Mouse (Mus musculus) C2C12 (cell line): ENCODE data around the gene Zfc3h1. TPM values are rescaled to one million over a fixed set of nuclear protein-coding genes. Genes with fewer than 3 reads are reported as not detected.

Experiments
- H3K27me3 ChIP-seq: one replicate; pipeline ENCODE4 v1.6.1; 2011; ENCODE audit not compliant: control insufficient read depth, insufficient read depth, insufficient read length
- H3K36me3 ChIP-seq: one replicate; pipeline ENCODE4 v1.6.1; 2011; ENCODE audit not compliant: control insufficient read depth, insufficient read depth
- H3K4me3 ChIP-seq: one replicate; pipeline ENCODE4 v1.5.1; 2011; ENCODE audit warnings: mild to moderate bottlenecking, control low read depth; ENCODE audit not compliant: poor library complexity, insufficient read depth, severe bottlenecking
- H3K79me2 ChIP-seq: one replicate; pipeline ENCODE4 v1.6.1; 2011; ENCODE audit not compliant: control insufficient read depth, insufficient read depth
- H3K79me3 ChIP-seq: one replicate; pipeline ENCODE4 v1.6.1; 2011; ENCODE audit warnings: low read depth, control low read depth
- H3ac ChIP-seq: one replicate; pipeline ENCODE3; 2011; ENCODE audit warnings: low read depth; ENCODE audit not compliant: control insufficient read depth, insufficient read length
- CEBPB ChIP-seq: IDR thresholded peaks from one replicate; pipeline ENCODE4 v1.6.1; 2011; ENCODE audit warnings: low read depth, mild to moderate bottlenecking, control low read depth, moderate library complexity
- CTCF ChIP-seq: IDR thresholded peaks from one replicate; pipeline ENCODE4 v1.5.1; 2011; ENCODE audit not compliant: control insufficient read depth, insufficient read depth, insufficient read length
- FOSL1 ChIP-seq: IDR thresholded peaks from one replicate; pipeline ENCODE4 v1.8.0; 2011; ENCODE audit warnings: mild to moderate bottlenecking, low read length; ENCODE audit not compliant: poor library complexity, insufficient read depth, severe bottlenecking
- MAX ChIP-seq: IDR thresholded peaks from one replicate; pipeline ENCODE4 v1.6.1; 2011; ENCODE audit warnings: mild to moderate bottlenecking, control low read depth
- MYOD1 ChIP-seq: IDR thresholded peaks from one replicate; pipeline ENCODE4 v1.6.1; 2011; ENCODE audit warnings: low read depth; ENCODE audit not compliant: control insufficient read depth, insufficient read length
- MYOG ChIP-seq: IDR thresholded peaks from one replicate; pipeline ENCODE4 v1.6.1; 2011; ENCODE audit not compliant: control insufficient read depth, insufficient read length; ENCODE audit errors: extremely low read depth
- USF1 ChIP-seq: IDR thresholded peaks from one replicate; pipeline ENCODE4 v1.6.1; 2011; ENCODE audit warnings: low read depth, mild to moderate bottlenecking, control low read depth, moderate library complexity
- polyA plus RNA-seq: library from polyadenylated mRNA; unstranded; fragments of >200 nt; fragmentation: generic; extraction: Trizol; gene quantifications from one replicate; pipeline ENCODE4 v1.2.1, GENCODE M21; 2012; ENCODE audit warnings: missing spikeins

Gene Zfc3h1
- polyA plus RNA-seq, 1 experiment, result 5.9 TPM

- peaks cover 13% of the 10 kb centered on the region for H3K36me3 ChIP-seq
- H3K79me2 ChIP-seq, result no peaks in the 10 kb centered on the region
- no peak overlapping the region for H3K4me3 ChIP-seq
- no peaks in the 10 kb centered on the region for H3K79me3 ChIP-seq
- TF ChIP-seq FOSL1 (no peak), MAX (no peak), CEBPB (no peak), CTCF (no peak), MYOG (no peak), MYOD1 (no peak), USF1 (no peak)
- H3ac ChIP-seq, result no peak overlapping the region
- H3K27me3 ChIP-seq, result no peaks in the 10 kb centered on the region
Measured at GRCm38 (mm10) chr10:115348131-115348530, 36.6 kb upstream of the Zfc3h1 start.

- H3K36me3 ChIP-seq, result peaks cover 10% of the 10 kb centered on the region
- no peak overlapping the region for H3K4me3 ChIP-seq
- H3K79me3 ChIP-seq, result no peaks in the 10 kb centered on the region
- H3K27me3 ChIP-seq, result no peaks in the 10 kb centered on the region
- no peaks in the 10 kb centered on the region for H3K79me2 ChIP-seq
- TF ChIP-seq MYOG (no peak), MYOD1 (no peak), FOSL1 (no peak), CEBPB (no peak), MAX (no peak), USF1 (no peak), CTCF (no peak)
- H3ac ChIP-seq, result no peak overlapping the region
Measured at GRCm38 (mm10) chr10:115349029-115349428, 35.7 kb upstream of the Zfc3h1 start.

GRCm38 (mm10) chr10:115349509-115349908 lies 35.2 kb upstream of the Zfc3h1 start:
- no peak overlapping the region for H3K4me3 ChIP-seq
- TF ChIP-seq MYOD1 (no peak), CTCF (no peak), FOSL1 (no peak), MAX (no peak), USF1 (no peak), MYOG (no peak), CEBPB (no peak)
- no peaks in the 10 kb centered on the region for H3K79me3 ChIP-seq
- peaks cover 10% of the 10 kb centered on the region for H3K36me3 ChIP-seq
- H3K79me2 ChIP-seq, result no peaks in the 10 kb centered on the region
- no peak overlapping the region for H3ac ChIP-seq
- H3K27me3 ChIP-seq, result no peaks in the 10 kb centered on the region

- Histone ChIP-seq H3ac (no peak overlapping the region), H3K4me3 (no peak overlapping the region), H3K36me3 (peaks cover 14% of the 10 kb centered on the region), H3K79me2 (no peaks in the 10 kb centered on the region), H3K27me3 (no peaks in the 10 kb centered on the region), H3K79me3 (no peaks in the 10 kb centered on the region)
- TF ChIP-seq MAX (no peak), MYOD1 (no peak), FOSL1 (no peak)
Measured at GRCm38 (mm10) chr10:115350810-115351397, 33.9 kb upstream of the Zfc3h1 start.

GRCm38 (mm10) chr10:115354553-115354952 lies 30.2 kb upstream of the Zfc3h1 start:
- Histone ChIP-seq H3K27me3 (no peaks in the 10 kb centered on the region), H3ac (no peak overlapping the region), H3K4me3 (no peak overlapping the region), H3K79me2 (no peaks in the 10 kb centered on the region), H3K79me3 (no peaks in the 10 kb centered on the region), H3K36me3 (peaks cover 21% of the 10 kb centered on the region)
- TF ChIP-seq CEBPB, result no peak
- no peak for TF ChIP-seq MYOD1
- TF ChIP-seq USF1, result no peak
- TF ChIP-seq MYOG, result no peak
- no peak for TF ChIP-seq CTCF
- no peak for TF ChIP-seq FOSL1
- TF ChIP-seq MAX, result no peak

- Histone ChIP-seq H3K4me3 (no peak overlapping the region), H3K27me3 (no peaks in the 10 kb centered on the region), H3K36me3 (peaks cover 21% of the 10 kb centered on the region), H3K79me3 (no peaks in the 10 kb centered on the region), H3ac (no peak overlapping the region), H3K79me2 (no peaks in the 10 kb centered on the region)
- TF ChIP-seq MYOD1 (no peak), CEBPB (no peak), FOSL1 (no peak), CTCF (no peak), USF1 (no peak), MYOG (no peak), MAX (no peak)
Measured at GRCm38 (mm10) chr10:115355016-115355415, 29.7 kb upstream of the Zfc3h1 start.
